Mouse (Mus musculus): ENCODE results near the gene Mycbpap. TPM values are rescaled to one million over a fixed set of nuclear protein-coding genes. Genes with fewer than 3 reads are reported as not detected.

Mycbpap gene
- total RNA-seq (2021): 5.9 and 8.5 TPM in 2 replicates
- long read RNA-seq, partial matches to known transcripts: 0 of 6 reads
- long read RNA-seq, other reads (novel, unspliced or antisense): 3 of 6 reads

GRCm38 (mm10) chr11:94521219-94521843, at the start of gene Mycbpap:
Gene Mycbpap, minus strand, starts transcription at chr11:94521742.
- peak; percentile 52 for DNase-seq

- DNase-seq: peak; percentile 28
Observed at GRCm38 (mm10) chr11:94570612-94571011, 49.1 kb upstream of the Mycbpap start.

- no peak for DNase-seq
Observed at GRCm38 (mm10) chr11:94567326-94567725, 45.8 kb upstream of the Mycbpap start.

GRCm38 (mm10) chr11:94566534-94566933, 45.0 kb upstream of the Mycbpap start:
- DNase-seq: no peak

- DNase-seq: no peak
Observed at GRCm38 (mm10) chr11:94565151-94565479, 43.6 kb upstream of the Mycbpap start.

- DNase-seq: peak; percentile 56
Observed at GRCm38 (mm10) chr11:94564437-94565150, 43.1 kb upstream of the Mycbpap start, which contains the start of gene Chad. Gene Chad, plus strand, starts transcription at chr11:94565047.

GRCm38 (mm10) chr11:94563821-94564220, 42.3 kb upstream of the Mycbpap start:
- no peak for DNase-seq

GRCm38 (mm10) chr11:94563383-94563782, 41.8 kb upstream of the Mycbpap start:
- DNase-seq: no peak

- no peak for DNase-seq
Observed at GRCm38 (mm10) chr11:94558226-94558625, 36.7 kb upstream of the Mycbpap start.

GRCm38 (mm10) chr11:94550442-94550744, 28.9 kb upstream of the Mycbpap start:
- no peak for DNase-seq

- no peak for DNase-seq
Observed at GRCm38 (mm10) chr11:94549691-94550441, 28.3 kb upstream of the Mycbpap start.

- peak; percentile 95 for DNase-seq
Observed at GRCm38 (mm10) chr11:94548888-94549690, 27.5 kb upstream of the Mycbpap start, which contains the start of gene Rsad1. Gene Rsad1, minus strand, starts transcription at chr11:94549255.

GRCm38 (mm10) chr11:94548041-94548784, 26.7 kb upstream of the Mycbpap start:
- DNase-seq: peak; percentile 68

GRCm38 (mm10) chr11:94547271-94547670, 25.7 kb upstream of the Mycbpap start:
- DNase-seq: no peak

- no peak for DNase-seq
Observed at GRCm38 (mm10) chr11:94546381-94546780, 24.8 kb upstream of the Mycbpap start.

- no peak for DNase-seq
Observed at GRCm38 (mm10) chr11:94544422-94544821, 22.9 kb upstream of the Mycbpap start.

- peak; percentile 97 for DNase-seq
Observed at GRCm38 (mm10) chr11:94543932-94544331, 22.4 kb upstream of the Mycbpap start.

- no peak for DNase-seq
Observed at GRCm38 (mm10) chr11:94543344-94543743, 21.8 kb upstream of the Mycbpap start.

- DNase-seq: no peak
Observed at GRCm38 (mm10) chr11:94542400-94542799, 20.9 kb upstream of the Mycbpap start.

GRCm38 (mm10) chr11:94539761-94540160, 18.2 kb upstream of the Mycbpap start:
- DNase-seq: no peak

GRCm38 (mm10) chr11:94538733-94539292, 17.3 kb upstream of the Mycbpap start:
- peak; percentile 41 for DNase-seq

All from adrenal gland, postnatal 25 days (tissue).